Mouse (Mus musculus) kidney, postnatal 25 days (tissue): ENCODE data around the gene Ubash3a.

ENCODE experiments used
- DNase-seq, 2 experiments: peaks; one replicate each; pipeline ENCODE4 v3.0.0; 2021; ENCODE audit warnings: mixed read lengths in 2 of 2

Ubash3a gene

GRCm38 (mm10) chr17:31281830-31282686, 74.4 kb downstream of the Ubash3a start:
- DNase-seq = no peak

GRCm38 (mm10) chr17:31282687-31283053, 75.0 kb downstream of the Ubash3a start:
- DNase-seq = no peak

- no peak for DNase-seq
These were observed 78.2 kb downstream of the Ubash3a start for GRCm38 (mm10) chr17:31285867-31286266.

- DNase-seq = no peak
These were observed 78.8 kb downstream of the Ubash3a start, which contains the start of gene Slc37a1 for GRCm38 (mm10) chr17:31286492-31286891. Slc37a1 (plus strand) TSS chr17:31286792.

GRCm38 (mm10) chr17:31287216-31287615, 79.5 kb downstream of the Ubash3a start:
- DNase-seq = no peak

GRCm38 (mm10) chr17:31288999-31289726, 81.5 kb downstream of the Ubash3a start:
- DNase-seq = no peak

GRCm38 (mm10) chr17:31290311-31290710, 82.6 kb downstream of the Ubash3a start:
- no peak for DNase-seq

GRCm38 (mm10) chr17:31290859-31291258, 83.2 kb downstream of the Ubash3a start:
- DNase-seq = peak in 1 of 2 experiments; percentile 34

- DNase-seq = peak in 1 of 2 experiments; percentile 48
These were observed 86.9 kb downstream of the Ubash3a start for GRCm38 (mm10) chr17:31294363-31295214.

- DNase-seq = peak in 1 of 2 experiments; percentile 44
These were observed 87.7 kb downstream of the Ubash3a start for GRCm38 (mm10) chr17:31295215-31295891.

GRCm38 (mm10) chr17:31295892-31296781, 88.5 kb downstream of the Ubash3a start:
- DNase-seq = peak; percentile 84 to 90
